Mouse (Mus musculus) mouse trophoblast stem cell (cell line): ENCODE measurements around the gene Card19.

Source experiments
- in situ Hi-C, 2 experiments: fragments of 300-500 bp; cut with MseI, MboI; formaldehyde crosslinking; loops; 2 replicates in 1 of 2; 3 replicates in 1 of 2; pipeline ENCODE4 v1.15.1; 2025

Card19 gene

DNA sequence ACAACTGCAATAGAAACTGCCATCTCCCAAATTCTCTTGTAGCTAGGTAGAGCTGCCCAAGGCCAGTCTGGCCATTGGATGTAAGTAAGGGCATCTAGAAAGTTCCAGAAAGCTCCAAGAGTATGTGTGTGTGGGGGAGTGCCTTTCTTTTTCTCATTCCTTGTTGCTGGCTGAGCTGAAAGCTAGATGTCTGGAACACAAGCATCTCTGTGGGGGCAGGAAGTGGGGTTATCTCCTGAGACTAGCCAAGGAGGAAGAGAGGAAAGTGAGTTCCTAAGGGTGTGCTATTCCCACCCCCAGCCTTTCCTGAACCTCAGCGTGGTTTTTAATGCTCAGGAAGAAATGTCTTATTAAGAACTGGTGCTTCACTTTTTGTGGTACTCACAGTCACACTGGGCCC is 44.1 kb downstream of the Card19 start:
- in situ Hi-C loops = no loop called here

DNA sequence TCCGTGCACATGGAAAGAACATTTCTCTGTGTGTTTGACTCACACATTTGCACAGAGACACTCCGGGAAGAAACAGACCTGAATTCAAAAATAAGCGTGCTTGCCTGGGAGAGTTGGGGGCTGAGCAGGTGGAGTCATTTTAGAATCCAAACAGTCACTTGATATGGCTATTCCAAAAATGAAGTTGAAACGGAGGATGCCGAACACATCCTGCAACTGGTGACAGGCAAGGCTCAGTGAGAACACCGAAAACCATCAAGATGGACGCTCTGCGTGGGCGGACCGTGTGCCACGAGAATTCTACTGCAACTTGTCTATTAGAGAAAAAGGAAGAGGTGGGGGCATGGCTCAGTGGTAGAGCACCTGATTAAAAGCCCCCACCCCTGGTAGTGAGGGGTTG is 45.2 kb downstream of the Card19 start:
- in situ Hi-C loops = no loop called here

DNA sequence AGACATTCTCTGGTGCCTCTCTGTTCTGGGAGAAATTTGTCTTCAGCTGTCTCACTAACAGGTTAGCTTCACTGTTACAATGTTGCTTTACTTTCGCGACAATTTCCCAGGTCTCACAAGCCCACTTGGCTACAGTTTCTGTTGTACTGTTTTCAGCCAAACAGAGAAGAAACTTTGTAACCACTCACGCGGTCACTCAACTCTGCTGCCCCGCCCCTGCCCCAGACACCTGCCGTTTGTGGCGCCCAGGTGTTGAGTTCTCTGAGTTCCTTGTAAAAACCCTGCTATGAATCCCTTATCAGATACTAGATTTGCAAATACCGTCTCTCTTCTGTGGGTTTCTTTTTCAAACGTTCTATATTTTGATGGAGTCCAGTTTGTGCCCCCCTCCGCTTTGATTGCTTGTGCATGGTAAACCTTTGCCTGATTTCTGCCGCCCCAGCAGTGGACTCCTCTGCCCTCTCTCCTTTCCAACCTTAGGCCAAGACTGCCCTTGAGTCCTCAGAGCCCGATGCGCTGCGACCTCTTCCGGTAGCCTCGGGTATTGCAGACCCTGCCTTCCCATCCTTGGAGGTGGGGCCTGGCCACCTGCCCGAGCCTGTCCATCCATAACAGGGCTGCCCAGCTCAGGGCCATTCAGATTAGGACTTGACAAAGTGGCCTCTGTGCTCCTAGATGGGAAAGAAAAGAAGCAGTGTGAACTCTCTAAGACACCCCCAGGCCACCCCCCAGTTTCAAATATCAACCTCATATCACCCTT is 46.2 kb downstream of the Card19 start:
- in situ Hi-C loops = no loop called here

DNA sequence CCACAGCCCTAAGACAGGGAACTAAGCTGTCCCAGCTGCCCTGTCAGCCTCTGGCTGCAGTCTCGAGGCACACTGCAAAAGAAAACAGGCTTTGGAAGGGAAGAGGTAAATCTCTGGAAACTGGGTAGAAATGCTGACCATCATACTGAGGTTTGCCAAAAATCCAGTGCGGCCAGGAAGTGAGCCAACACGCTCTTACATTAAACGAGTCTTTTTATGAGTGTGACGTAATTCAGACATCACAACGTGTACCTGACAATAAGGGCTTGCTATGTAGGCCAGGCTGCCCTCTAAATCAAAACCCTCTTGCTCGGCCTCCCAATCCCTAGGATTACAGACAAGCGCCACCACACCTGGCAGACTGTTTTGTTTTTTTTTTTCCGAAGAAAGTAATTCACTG is 48.8 kb downstream of the Card19 start:
- in situ Hi-C loops = no loop called here

DNA sequence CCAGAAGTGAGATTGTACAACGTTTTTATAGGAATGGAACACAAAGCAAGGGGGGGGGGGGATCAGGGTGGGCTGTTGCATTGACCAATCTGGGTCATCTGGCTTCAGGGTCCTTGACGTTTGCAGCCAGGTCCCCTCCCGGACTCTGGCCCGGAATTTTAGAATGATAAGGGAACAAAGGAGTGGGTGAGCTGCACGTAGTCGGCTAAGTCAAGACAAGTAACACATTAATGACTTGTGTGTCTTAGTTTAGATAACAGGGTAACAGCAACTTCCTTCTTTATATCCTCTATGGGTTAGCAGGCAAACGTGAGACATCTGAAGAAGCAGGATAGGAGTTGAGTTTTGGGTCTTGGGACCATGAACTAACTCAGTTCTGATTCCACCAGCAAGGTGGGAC is 52.2 kb downstream of the Card19 start:
- in situ Hi-C loops = no loop called here

DNA sequence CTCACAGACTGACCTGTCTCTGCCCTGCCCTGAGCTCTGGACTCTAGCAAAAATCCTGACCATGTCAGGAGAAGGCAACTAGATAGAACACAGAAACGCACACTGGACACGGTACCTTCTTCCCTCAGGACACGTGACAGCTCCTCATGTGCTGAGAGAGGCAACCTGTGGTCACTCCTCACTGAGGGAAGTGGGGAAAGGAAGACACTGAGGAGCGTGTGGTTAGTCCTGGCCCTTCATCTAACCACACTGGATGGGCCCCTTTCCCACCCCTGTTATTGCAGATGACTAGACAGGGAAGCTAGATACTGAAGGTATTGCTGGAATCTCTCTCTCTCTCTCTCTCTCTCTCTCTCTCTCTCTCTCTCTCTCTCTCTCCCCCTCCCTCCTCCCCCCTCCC is 53.1 kb downstream of the Card19 start:
- in situ Hi-C loops = no loop called here

DNA sequence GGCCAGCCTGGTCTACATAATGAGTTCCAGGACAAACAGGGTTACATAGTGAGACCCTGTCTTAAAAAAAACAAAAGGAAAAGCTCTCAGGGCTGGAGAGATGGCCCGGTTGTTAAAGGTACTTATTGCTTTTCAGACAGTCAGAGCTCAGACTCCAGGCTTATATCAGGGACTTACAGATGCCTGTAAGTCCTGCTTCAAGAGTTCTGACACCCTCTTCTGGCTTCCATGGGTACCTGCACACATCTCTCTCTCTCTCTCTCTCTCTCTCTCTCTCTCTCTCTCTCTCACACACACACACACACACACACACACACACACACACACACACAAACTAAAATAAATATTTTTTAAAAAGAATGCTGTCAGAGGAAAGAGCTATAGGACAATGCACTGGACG is 54.6 kb downstream of the Card19 start:
- in situ Hi-C loops = no loop called here

DNA sequence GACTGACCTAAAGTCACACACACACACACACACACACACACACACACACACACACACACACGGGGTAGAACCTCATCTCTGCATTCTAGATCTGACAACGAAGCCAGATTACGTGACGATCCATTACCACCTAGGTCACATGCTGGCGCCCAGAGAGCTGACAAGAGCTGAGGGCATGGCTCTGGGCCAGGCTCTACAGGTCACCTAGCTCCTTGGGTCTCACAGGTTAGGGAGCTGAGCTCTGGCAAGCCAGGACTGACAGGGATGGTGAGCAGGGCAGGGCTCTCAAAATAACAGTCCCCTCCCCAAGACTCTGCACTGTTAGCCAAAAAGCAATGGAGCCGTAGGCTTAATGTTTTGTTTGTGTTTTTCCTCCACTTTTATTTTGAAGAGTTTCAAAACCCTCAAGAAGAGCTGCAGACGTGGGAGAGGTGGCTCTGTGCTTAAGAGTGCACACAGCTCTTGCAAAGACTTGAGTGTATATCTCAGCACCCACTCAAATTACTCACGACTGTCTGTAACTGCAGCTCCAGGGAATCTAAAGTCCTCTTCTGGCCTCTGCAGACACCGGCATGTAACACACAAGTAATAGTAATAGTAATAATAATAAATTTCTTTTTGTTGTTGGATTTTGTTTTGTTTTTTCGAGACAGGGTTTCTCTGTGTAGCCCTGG is 57.7 kb downstream of the Card19 start:
- in situ Hi-C loops = no loop called here

DNA sequence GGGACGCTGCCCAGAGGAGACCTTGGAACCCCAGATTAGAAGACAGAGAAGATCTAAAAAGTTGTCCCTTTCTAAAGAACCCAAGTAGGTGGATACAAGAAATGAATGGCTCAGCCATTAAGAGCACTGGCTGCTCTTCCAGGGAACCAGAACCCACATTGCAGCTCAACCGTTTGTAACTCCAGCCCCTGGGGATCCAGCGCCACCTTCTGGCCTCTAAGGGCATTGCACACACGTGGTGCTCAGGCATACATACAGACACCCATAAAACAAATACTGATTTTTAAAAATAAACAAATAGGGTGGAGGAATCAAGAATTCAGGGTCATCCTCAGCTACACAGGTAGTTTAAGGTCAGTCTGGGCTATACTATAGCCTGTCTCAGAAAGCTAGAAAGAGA is 59.2 kb downstream of the Card19 start:
- in situ Hi-C loops = no loop called here

DNA sequence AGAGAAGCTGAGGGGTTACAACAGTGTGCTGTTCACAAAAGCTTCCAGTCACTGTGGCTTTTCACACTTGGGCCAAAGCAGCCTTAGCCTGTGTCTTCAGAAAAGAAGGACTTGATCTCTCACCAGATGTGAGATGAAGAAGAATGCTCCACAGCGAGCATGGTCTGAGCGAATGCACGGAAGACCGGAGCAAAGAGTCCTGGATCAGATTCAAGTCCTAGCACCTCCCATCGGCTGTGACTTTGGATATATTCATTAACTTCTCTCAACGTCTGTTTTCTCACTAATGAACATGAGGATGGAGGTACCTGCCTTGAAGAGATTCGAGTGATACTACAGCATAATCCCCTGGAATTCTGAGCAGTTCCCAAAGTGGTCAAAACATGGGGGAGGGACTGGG is 61.2 kb downstream of the Card19 start:
- in situ Hi-C loops = no loop called here

DNA sequence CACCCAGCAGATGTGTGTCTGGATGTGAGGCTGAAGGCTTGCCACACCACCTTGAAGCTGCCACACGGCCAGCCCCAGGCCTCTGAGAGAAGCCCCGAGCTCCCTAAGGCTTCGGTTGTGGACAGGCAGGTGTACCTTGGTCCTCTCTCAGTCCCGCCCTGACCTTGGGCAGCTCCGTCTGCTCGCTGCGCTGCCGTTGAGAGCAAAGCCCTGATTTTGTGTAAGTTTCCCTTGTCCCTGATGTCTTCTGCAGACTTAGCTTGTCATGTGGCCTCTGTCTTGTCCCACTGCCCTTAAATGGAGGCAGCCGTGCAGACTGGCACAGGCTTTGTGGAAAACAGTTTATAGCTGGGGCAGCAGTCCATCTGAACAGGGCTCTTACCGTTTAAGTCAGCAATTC is 61.8 kb downstream of the Card19 start:
- in situ Hi-C loops = no loop called here
